Mouse (Mus musculus) bone marrow, adult 2 months (tissue): ENCODE measurements around the gene Ipo13.

Source experiments
- CTCF ChIP-seq: fragments of 200-500 bp; IDR thresholded peaks from 2 replicates; pipeline ENCODE4 v1.5.1; 2011; ENCODE audit warnings: low read length, control low read depth; ENCODE audit not compliant: control insufficient read depth, insufficient read depth
- POLR2A ChIP-seq: fragments of 200-500 bp; IDR thresholded peaks from 2 replicates; pipeline ENCODE4 v1.6.1; 2011; ENCODE audit warnings: low read depth, mild to moderate bottlenecking, control low read depth, low read length, borderline replicate concordance; ENCODE audit not compliant: control insufficient read depth

GRCm38 (mm10) chr4:117926545-117927482 is 12.0 kb upstream of the Ipo13 start:
- TF ChIP-seq CTCF (no peak), POLR2A (no peak)
